Mouse (Mus musculus) C2C12 (cell line): ENCODE results near the gene Ptpra. TPM values are rescaled to one million over a fixed set of nuclear protein-coding genes. Genes with fewer than 3 reads are reported as not detected.

ENCODE experiments used
- H3K27me3 ChIP-seq: one replicate; pipeline ENCODE4 v1.6.1; 2011; ENCODE audit not compliant: control insufficient read depth, insufficient read depth, insufficient read length
- H3K36me3 ChIP-seq: one replicate; pipeline ENCODE4 v1.6.1; 2011; ENCODE audit not compliant: control insufficient read depth, insufficient read depth
- H3K4me3 ChIP-seq: one replicate; pipeline ENCODE4 v1.5.1; 2011; ENCODE audit warnings: mild to moderate bottlenecking, control low read depth; ENCODE audit not compliant: poor library complexity, insufficient read depth, severe bottlenecking
- H3K79me2 ChIP-seq: one replicate; pipeline ENCODE4 v1.6.1; 2011; ENCODE audit not compliant: control insufficient read depth, insufficient read depth
- H3K79me3 ChIP-seq: one replicate; pipeline ENCODE4 v1.6.1; 2011; ENCODE audit warnings: low read depth, control low read depth
- H3ac ChIP-seq: one replicate; pipeline ENCODE3; 2011; ENCODE audit warnings: low read depth; ENCODE audit not compliant: control insufficient read depth, insufficient read length
- CEBPB ChIP-seq: IDR thresholded peaks from one replicate; pipeline ENCODE4 v1.6.1; 2011; ENCODE audit warnings: low read depth, mild to moderate bottlenecking, control low read depth, moderate library complexity
- CTCF ChIP-seq: IDR thresholded peaks from one replicate; pipeline ENCODE4 v1.5.1; 2011; ENCODE audit not compliant: control insufficient read depth, insufficient read depth, insufficient read length
- FOSL1 ChIP-seq: IDR thresholded peaks from one replicate; pipeline ENCODE4 v1.8.0; 2011; ENCODE audit warnings: mild to moderate bottlenecking, low read length; ENCODE audit not compliant: poor library complexity, insufficient read depth, severe bottlenecking
- MAX ChIP-seq: IDR thresholded peaks from one replicate; pipeline ENCODE4 v1.6.1; 2011; ENCODE audit warnings: mild to moderate bottlenecking, control low read depth
- MYOD1 ChIP-seq: IDR thresholded peaks from one replicate; pipeline ENCODE4 v1.6.1; 2011; ENCODE audit warnings: low read depth; ENCODE audit not compliant: control insufficient read depth, insufficient read length
- MYOG ChIP-seq: IDR thresholded peaks from one replicate; pipeline ENCODE4 v1.6.1; 2011; ENCODE audit not compliant: control insufficient read depth, insufficient read length; ENCODE audit errors: extremely low read depth
- USF1 ChIP-seq: IDR thresholded peaks from one replicate; pipeline ENCODE4 v1.6.1; 2011; ENCODE audit warnings: low read depth, mild to moderate bottlenecking, control low read depth, moderate library complexity
- polyA plus RNA-seq: library from polyadenylated mRNA; unstranded; fragments of >200 nt; fragmentation: generic; extraction: Trizol; gene quantifications from one replicate; pipeline ENCODE4 v1.2.1, GENCODE M21; 2012; ENCODE audit warnings: missing spikeins

The Ptpra gene
- polyA plus RNA-seq, 1 experiment, result 31.6 TPM

- TF ChIP-seq FOSL1, result no peak
- no peak for TF ChIP-seq MAX
- no peak for TF ChIP-seq CEBPB
- no peak for TF ChIP-seq CTCF
- no peak for TF ChIP-seq USF1
- no peak for TF ChIP-seq MYOG
- no peak for TF ChIP-seq MYOD1
- H3K27me3 ChIP-seq, result peaks cover 19% of the 10 kb centered on the region
Measured at GRCm38 (mm10) chr2:130583902-130584560, 134.0 kb downstream of the Ptpra start.

GRCm38 (mm10) chr2:130586016-130586415 lies 135.9 kb downstream of the Ptpra start:
- H3ac ChIP-seq, result no peak overlapping the region
- H3K4me3 ChIP-seq, result no peak overlapping the region
- no peak for TF ChIP-seq CEBPB
- TF ChIP-seq CTCF, result no peak
- TF ChIP-seq MAX, result no peak
- no peak for TF ChIP-seq USF1
- no peak for TF ChIP-seq FOSL1
- no peak for TF ChIP-seq MYOG
- TF ChIP-seq MYOD1, result no peak
- H3K36me3 ChIP-seq, result peaks cover 7% of the 10 kb centered on the region
- H3K79me2 ChIP-seq, result no peaks in the 10 kb centered on the region
- peaks cover 7% of the 10 kb centered on the region for H3K27me3 ChIP-seq
- no peaks in the 10 kb centered on the region for H3K79me3 ChIP-seq

More at GRCm38 (mm10) chr2:130583902-130584560, 134.0 kb downstream of the Ptpra start:
- Histone ChIP-seq H3K79me3 (no peaks in the 10 kb centered on the region), H3ac (no peak overlapping the region), H3K4me3 (no peak overlapping the region), H3K36me3 (no peaks in the 10 kb centered on the region), H3K79me2 (no peaks in the 10 kb centered on the region)

GRCm38 (mm10) chr2:130588373-130588772 lies 138.3 kb downstream of the Ptpra start:
- H3K79me2 ChIP-seq, result no peaks in the 10 kb centered on the region
- TF ChIP-seq FOSL1 (no peak), MYOD1 (no peak), USF1 (no peak), CTCF (no peak), MAX (no peak), MYOG (no peak), CEBPB (no peak)
- peaks cover 16% of the 10 kb centered on the region for H3K36me3 ChIP-seq

GRCm38 (mm10) chr2:130589157-130589556 lies 139.1 kb downstream of the Ptpra start:
- Histone ChIP-seq H3K27me3 (no peaks in the 10 kb centered on the region), H3K4me3 (no peak overlapping the region), H3ac (no peak overlapping the region), H3K36me3 (peaks cover 20% of the 10 kb centered on the region), H3K79me3 (no peaks in the 10 kb centered on the region), H3K79me2 (no peaks in the 10 kb centered on the region)
- TF ChIP-seq CTCF, result no peak
- no peak for TF ChIP-seq FOSL1
- TF ChIP-seq CEBPB, result no peak
- no peak for TF ChIP-seq USF1
- TF ChIP-seq MAX, result no peak
- TF ChIP-seq MYOD1, result no peak
- no peak for TF ChIP-seq MYOG

More at GRCm38 (mm10) chr2:130588373-130588772, 138.3 kb downstream of the Ptpra start:
- Histone ChIP-seq H3ac (no peak overlapping the region), H3K27me3 (no peaks in the 10 kb centered on the region), H3K79me3 (no peaks in the 10 kb centered on the region), H3K4me3 (no peak overlapping the region)

GRCm38 (mm10) chr2:130589761-130590160 lies 139.7 kb downstream of the Ptpra start:
- no peaks in the 10 kb centered on the region for H3K27me3 ChIP-seq
- H3K79me2 ChIP-seq, result no peaks in the 10 kb centered on the region
- no peak for TF ChIP-seq FOSL1
- TF ChIP-seq CEBPB, result no peak
- TF ChIP-seq MAX, result no peak
- no peak for TF ChIP-seq USF1
- no peak overlapping the region for H3K4me3 ChIP-seq
- peaks cover 20% of the 10 kb centered on the region for H3K36me3 ChIP-seq
- no peak overlapping the region for H3ac ChIP-seq
- H3K79me3 ChIP-seq, result no peaks in the 10 kb centered on the region

- no peaks in the 10 kb centered on the region for H3K27me3 ChIP-seq
- H3K4me3 ChIP-seq, result no peak overlapping the region
- no peaks in the 10 kb centered on the region for H3K79me2 ChIP-seq
- H3K36me3 ChIP-seq, result peaks cover 27% of the 10 kb centered on the region
- H3ac ChIP-seq, result no peak overlapping the region
- H3K79me3 ChIP-seq, result no peaks in the 10 kb centered on the region
- TF ChIP-seq MAX (no peak), CTCF (no peak), FOSL1 (no peak), MYOD1 (no peak), USF1 (no peak), CEBPB (no peak), MYOG (no peak)
Measured at GRCm38 (mm10) chr2:130591016-130591415, 140.9 kb downstream of the Ptpra start.
